Mouse (Mus musculus): Measurements from ENCODE around the gene Hsf5. TPM values are rescaled to one million over a fixed set of nuclear protein-coding genes. Genes with fewer than 3 reads are reported as not detected.

Hsf5 gene
- polyA plus RNA-seq (2014; fragmentation: Nextera tagmentation; extraction: Ambion mirVana): 0.21 and 0.41 TPM in 2 replicates

GRCm38 (mm10) chr11:87616790-87617474 lies at the start of gene Hsf5:
Gene Hsf5, plus strand, starts transcription at chr11:87617164.
- H3K4me1 ChIP-seq (ENCODE audit: control insufficient read depth, insufficient read depth, low read length): no peaks in the 10 kb centered on the region
- no peaks in the 10 kb centered on the region for H3K27me3 ChIP-seq (ENCODE audit: control insufficient read depth, insufficient read depth, low read length)
- H3K9me3 ChIP-seq (ENCODE audit: control insufficient read depth, low read depth, low read length): 0 out of 2 replicates have a peak, but pooled peaks cover 2% of the 10 kb centered on the region
- no peak within 1 kb of the TSS for H3K4me2 ChIP-seq (replicated peaks; ENCODE audit: low read depth, low read length)
- WGBS: 87% methylated on average over 67 of the region's 69 CpGs
- H3K27ac ChIP-seq (ENCODE audit: low read length): no peak within 1 kb of the TSS
- no peak within 1 kb of the TSS for H3K4me3 ChIP-seq (ENCODE audit: low read depth, low read length)
- H3K36me3 ChIP-seq (ENCODE audit: control insufficient read depth, insufficient read depth, low read length): peaks cover 59% of the 10 kb centered on the region
- H3K9ac ChIP-seq (replicated peaks; ENCODE audit: low read depth, low read length): no peak within 1 kb of the TSS
- no peak for ATAC-seq (ENCODE audit: insufficient number of reproducible peaks, insufficient read depth, low FRiP score, low read depth)

- no peak within 1 kb of the TSS for H3K9ac ChIP-seq (replicated peaks; ENCODE audit: low read depth, low read length)
- H3K36me3 ChIP-seq (ENCODE audit: control insufficient read depth, insufficient read depth, low read length): no peaks in the 10 kb centered on the region
- ATAC-seq (ENCODE audit: insufficient number of reproducible peaks, insufficient read depth, low FRiP score, low read depth): no peak
- H3K27me3 ChIP-seq (ENCODE audit: control insufficient read depth, insufficient read depth, low read length): no peaks in the 10 kb centered on the region
- H3K4me2 ChIP-seq (replicated peaks; ENCODE audit: low read depth, low read length): no peak within 1 kb of the TSS
- H3K4me3 ChIP-seq (ENCODE audit: low read depth, low read length): no peak within 1 kb of the TSS
- no peak within 1 kb of the TSS for H3K27ac ChIP-seq (ENCODE audit: low read length)
- no peaks in the 10 kb centered on the region for H3K9me3 ChIP-seq (ENCODE audit: control insufficient read depth, low read depth, low read length)
- 79% methylated on average over 7 of the region's 7 CpGs for WGBS
- H3K4me1 ChIP-seq (ENCODE audit: control insufficient read depth, insufficient read depth, low read length): no peaks in the 10 kb centered on the region
Measured at GRCm38 (mm10) chr11:87568255-87568953, 48.6 kb upstream of the Hsf5 start, which contains the start of gene Sept4. Gene Sept4, plus strand, starts transcription at chr11:87568903.

- no peaks in the 10 kb centered on the region for H3K9me3 ChIP-seq (ENCODE audit: control insufficient read depth, low read depth, low read length)
- H3K36me3 ChIP-seq (ENCODE audit: control insufficient read depth, insufficient read depth, low read length): no peaks in the 10 kb centered on the region
- H3K4me3 ChIP-seq (ENCODE audit: low read depth, low read length): no peak overlapping the region
- no peaks in the 10 kb centered on the region for H3K27me3 ChIP-seq (ENCODE audit: control insufficient read depth, insufficient read depth, low read length)
- H3K27ac ChIP-seq (ENCODE audit: low read length): no peak overlapping the region
- no peak overlapping the region for H3K4me2 ChIP-seq (replicated peaks; ENCODE audit: low read depth, low read length)
- no peaks in the 10 kb centered on the region for H3K4me1 ChIP-seq (ENCODE audit: control insufficient read depth, insufficient read depth, low read length)
- no peak for ATAC-seq (ENCODE audit: insufficient number of reproducible peaks, insufficient read depth, low FRiP score, low read depth)
- H3K9ac ChIP-seq (replicated peaks; ENCODE audit: low read depth, low read length): no peak overlapping the region
- WGBS: 73% methylated on average over 5 of the region's 5 CpGs
Measured at GRCm38 (mm10) chr11:87570743-87571142, 46.2 kb upstream of the Hsf5 start.

- H3K36me3 ChIP-seq (ENCODE audit: control insufficient read depth, insufficient read depth, low read length): no peaks in the 10 kb centered on the region
- H3K9me3 ChIP-seq (ENCODE audit: control insufficient read depth, low read depth, low read length): no peaks in the 10 kb centered on the region
- H3K4me3 ChIP-seq (ENCODE audit: low read depth, low read length): no peak overlapping the region
- no peak for ATAC-seq (ENCODE audit: insufficient number of reproducible peaks, insufficient read depth, low FRiP score, low read depth)
- no peak overlapping the region for H3K27ac ChIP-seq (ENCODE audit: low read length)
- H3K4me1 ChIP-seq (ENCODE audit: control insufficient read depth, insufficient read depth, low read length): no peaks in the 10 kb centered on the region
- no peak overlapping the region for H3K4me2 ChIP-seq (replicated peaks; ENCODE audit: low read depth, low read length)
- 85% methylated on average over 1 of the region's 1 CpGs for WGBS
- no peaks in the 10 kb centered on the region for H3K27me3 ChIP-seq (ENCODE audit: control insufficient read depth, insufficient read depth, low read length)
- no peak overlapping the region for H3K9ac ChIP-seq (replicated peaks; ENCODE audit: low read depth, low read length)
Measured at GRCm38 (mm10) chr11:87571361-87571950, 45.5 kb upstream of the Hsf5 start.

GRCm38 (mm10) chr11:87573751-87574150 lies 43.2 kb upstream of the Hsf5 start:
- H3K4me1 ChIP-seq (ENCODE audit: control insufficient read depth, insufficient read depth, low read length): peaks cover 7% of the 10 kb centered on the region; the same call in 1 of the 2 replicates
- no peak overlapping the region for H3K4me3 ChIP-seq (ENCODE audit: low read depth, low read length)
- no peak for ATAC-seq (ENCODE audit: insufficient number of reproducible peaks, insufficient read depth, low FRiP score, low read depth)
- no peak overlapping the region for H3K27ac ChIP-seq (ENCODE audit: low read length)
- H3K27me3 ChIP-seq (ENCODE audit: control insufficient read depth, insufficient read depth, low read length): no peaks in the 10 kb centered on the region
- no peaks in the 10 kb centered on the region for H3K36me3 ChIP-seq (ENCODE audit: control insufficient read depth, insufficient read depth, low read length)
- H3K9me3 ChIP-seq (ENCODE audit: control insufficient read depth, low read depth, low read length): no peaks in the 10 kb centered on the region
- H3K4me2 ChIP-seq (replicated peaks; ENCODE audit: low read depth, low read length): no peak overlapping the region
- no peak overlapping the region for H3K9ac ChIP-seq (replicated peaks; ENCODE audit: low read depth, low read length)
- WGBS: 76% methylated on average over 7 of the region's 7 CpGs

- ATAC-seq (ENCODE audit: insufficient number of reproducible peaks, insufficient read depth, low FRiP score, low read depth): no peak
- peaks cover 7% of the 10 kb centered on the region; the same call in 1 of the 2 replicates for H3K4me1 ChIP-seq (ENCODE audit: control insufficient read depth, insufficient read depth, low read length)
- H3K9ac ChIP-seq (replicated peaks; ENCODE audit: low read depth, low read length): no peak overlapping the region
- no peaks in the 10 kb centered on the region for H3K27me3 ChIP-seq (ENCODE audit: control insufficient read depth, insufficient read depth, low read length)
- H3K9me3 ChIP-seq (ENCODE audit: control insufficient read depth, low read depth, low read length): no peaks in the 10 kb centered on the region
- no peak overlapping the region for H3K4me3 ChIP-seq (ENCODE audit: low read depth, low read length)
- no peak overlapping the region for H3K4me2 ChIP-seq (replicated peaks; ENCODE audit: low read depth, low read length)
- no peaks in the 10 kb centered on the region for H3K36me3 ChIP-seq (ENCODE audit: control insufficient read depth, insufficient read depth, low read length)
- H3K27ac ChIP-seq (ENCODE audit: low read length): no peak overlapping the region
- WGBS: 52% methylated on average over 21 of the region's 21 CpGs
Measured at GRCm38 (mm10) chr11:87574520-87575180, 42.3 kb upstream of the Hsf5 start.

- 25% methylated on average over 6 of the region's 6 CpGs for WGBS
- H3K36me3 ChIP-seq (ENCODE audit: control insufficient read depth, insufficient read depth, low read length): no peaks in the 10 kb centered on the region
- H3K4me3 ChIP-seq (ENCODE audit: low read depth, low read length): peak overlapping the region; percentile 38
- H3K27me3 ChIP-seq (ENCODE audit: control insufficient read depth, insufficient read depth, low read length): no peaks in the 10 kb centered on the region
- no peak for ATAC-seq (ENCODE audit: insufficient number of reproducible peaks, insufficient read depth, low FRiP score, low read depth)
- H3K9ac ChIP-seq (replicated peaks; ENCODE audit: low read depth, low read length): no peak overlapping the region; the same call in 1 of the 2 replicates
- H3K27ac ChIP-seq (ENCODE audit: low read length): no peak overlapping the region
- no peaks in the 10 kb centered on the region for H3K9me3 ChIP-seq (ENCODE audit: control insufficient read depth, low read depth, low read length)
- peaks cover 7% of the 10 kb centered on the region; the same call in 1 of the 2 replicates for H3K4me1 ChIP-seq (ENCODE audit: control insufficient read depth, insufficient read depth, low read length)
- H3K4me2 ChIP-seq (replicated peaks; ENCODE audit: low read depth, low read length): peak overlapping the region; percentile 81
Measured at GRCm38 (mm10) chr11:87577601-87578248, 39.2 kb upstream of the Hsf5 start.
